Mouse (Mus musculus) gonadal fat pad, adult 2 months (tissue): ENCODE data around the gene Sbf1. TPM values are rescaled to one million over a fixed set of nuclear protein-coding genes. Genes with fewer than 3 reads are reported as not detected.

ENCODE experiments used
- DNase-seq: peaks from one replicate; pipeline ENCODE4 v3.0.0-alpha.2; 2012; ENCODE audit warnings: low read depth
- polyA plus RNA-seq: library from polyadenylated mRNA; depleted of rRNA; stranded (reverse); fragments of >200 nt; gene quantifications from 2 replicates; pipeline ENCODE4 v1.2.3, GENCODE M21; 2012; rRNA removed

Gene Sbf1
- 127 and 142 TPM in 2 replicates for polyA plus RNA-seq

DNA sequence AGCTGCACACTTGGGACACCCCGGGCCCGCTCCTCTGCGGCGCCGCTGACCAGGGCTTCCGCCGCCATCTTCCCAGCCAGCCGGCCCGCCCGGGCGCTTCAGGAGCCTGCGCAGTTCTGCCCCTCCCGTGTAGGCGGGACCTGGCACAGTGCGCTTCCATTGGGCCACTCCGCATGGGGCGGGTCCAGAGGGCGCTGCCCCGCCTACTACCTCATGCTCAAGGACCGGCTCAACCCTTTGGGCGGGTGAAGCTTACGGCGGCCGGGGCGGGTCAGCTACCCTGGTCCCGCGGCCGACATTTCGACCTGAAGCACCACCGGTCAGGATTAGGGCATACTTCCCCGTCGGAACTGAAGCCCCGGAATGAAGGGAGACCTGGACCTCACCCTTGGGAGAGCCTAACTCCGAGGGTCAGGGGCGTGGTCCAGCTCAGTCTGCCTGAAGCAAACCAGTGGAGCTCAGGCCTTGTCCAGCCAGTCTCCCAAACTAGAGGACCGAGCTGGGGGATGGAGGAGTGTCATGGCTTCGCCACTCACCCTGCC is at the start of gene Sbf1:
TSS of gene Sbf1 (minus strand) at position 122 of the 542 bp plus-strand sequence.
- DNase-seq, result peak; percentile 45

DNA sequence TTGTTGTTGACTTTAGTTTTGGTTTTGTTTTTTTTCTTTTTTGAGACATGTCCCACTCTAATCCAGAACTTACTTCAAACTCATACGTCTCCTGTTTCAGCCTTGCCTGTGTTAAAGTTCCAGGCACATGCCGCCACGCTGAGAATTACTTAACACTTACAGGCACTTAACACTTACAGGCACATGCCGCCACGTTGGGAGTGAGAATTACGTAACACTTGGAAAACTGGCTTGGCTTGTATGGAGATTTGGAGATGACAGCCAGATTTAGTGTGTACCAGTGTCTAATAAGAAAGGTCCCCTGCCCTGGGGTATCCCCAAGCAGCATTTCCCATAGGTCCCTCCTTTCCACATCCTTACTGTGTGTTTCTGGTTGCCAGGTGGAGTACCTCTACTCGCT is 47.9 kb upstream of the Sbf1 start:
- peak; percentile 92 for DNase-seq

GRCm38 (mm10) chr15:89358784-89359183 is 43.7 kb upstream of the Sbf1 start:
- DNase-seq, result no peak

DNA sequence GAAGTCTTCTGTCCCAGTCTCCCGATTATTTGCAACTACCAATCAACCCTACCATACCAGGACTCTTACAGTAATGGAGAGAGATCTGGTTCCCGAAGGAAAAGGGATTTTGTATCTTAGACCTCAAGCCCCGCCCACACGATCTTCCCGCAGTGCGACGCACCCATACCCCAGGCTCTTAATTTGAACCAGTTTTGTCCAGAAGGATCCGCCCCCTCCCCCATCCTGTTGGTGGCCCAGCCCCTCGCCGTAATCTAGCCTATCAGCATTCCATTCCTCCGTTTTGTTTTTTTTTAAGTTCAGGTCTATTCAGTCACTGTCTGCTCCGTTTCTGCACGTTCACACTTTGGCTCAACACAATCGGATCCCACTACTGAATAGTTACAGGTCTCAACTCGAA is 41.3 kb upstream of the Sbf1 start:
- peak; percentile 38 for DNase-seq

GRCm38 (mm10) chr15:89355241-89356187 is 40.4 kb upstream of the Sbf1 start, which contains the start of the genes Lmf2 and Ncaph2:
TSS of gene Lmf2 (minus strand) at chr15:89355659.
TSS of gene Ncaph2 (plus strand) at chr15:89355719.
- DNase-seq, result peak; percentile 47

DNA sequence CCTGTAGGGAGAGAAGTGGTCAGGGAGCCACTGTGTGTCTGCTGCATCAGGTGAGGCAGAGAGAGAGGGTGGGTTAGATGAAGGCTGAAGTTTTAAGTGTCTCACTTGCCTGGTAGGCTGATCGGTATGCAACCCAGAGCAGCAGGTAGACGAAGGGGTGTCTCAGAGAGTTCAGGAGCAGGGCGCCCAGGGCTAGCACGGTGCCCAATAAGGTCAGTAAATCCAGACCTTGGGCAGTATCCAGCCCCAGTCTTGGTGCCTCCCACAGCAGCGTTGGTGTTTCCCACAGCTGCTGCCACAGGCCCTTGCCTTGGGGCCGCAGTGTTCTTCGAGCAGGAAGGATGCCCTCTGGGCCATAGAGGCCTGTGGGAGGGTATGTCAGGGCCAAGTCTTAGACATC is 39.3 kb upstream of the Sbf1 start:
- DNase-seq, result no peak

DNA sequence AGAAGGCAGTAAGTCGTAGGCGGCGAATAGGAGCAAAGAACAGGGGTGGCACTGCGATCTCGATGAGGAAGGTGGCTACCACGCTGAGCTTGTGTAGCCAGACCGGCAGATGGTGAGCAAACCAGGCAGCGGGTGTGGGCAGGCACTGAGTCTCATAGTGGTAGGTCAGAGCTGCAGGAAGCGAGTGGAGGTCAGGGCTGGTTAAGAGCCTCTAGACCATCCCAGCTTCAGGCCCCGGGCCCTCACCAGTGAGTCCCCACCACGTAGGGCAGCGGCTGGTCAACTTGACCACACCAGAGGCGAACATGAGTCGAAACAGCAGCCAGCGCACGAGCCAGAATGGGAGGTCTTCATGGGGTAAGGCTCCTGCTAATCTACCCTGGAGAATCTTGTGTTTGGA is 38.7 kb upstream of the Sbf1 start:
- DNase-seq, result no peak

DNA sequence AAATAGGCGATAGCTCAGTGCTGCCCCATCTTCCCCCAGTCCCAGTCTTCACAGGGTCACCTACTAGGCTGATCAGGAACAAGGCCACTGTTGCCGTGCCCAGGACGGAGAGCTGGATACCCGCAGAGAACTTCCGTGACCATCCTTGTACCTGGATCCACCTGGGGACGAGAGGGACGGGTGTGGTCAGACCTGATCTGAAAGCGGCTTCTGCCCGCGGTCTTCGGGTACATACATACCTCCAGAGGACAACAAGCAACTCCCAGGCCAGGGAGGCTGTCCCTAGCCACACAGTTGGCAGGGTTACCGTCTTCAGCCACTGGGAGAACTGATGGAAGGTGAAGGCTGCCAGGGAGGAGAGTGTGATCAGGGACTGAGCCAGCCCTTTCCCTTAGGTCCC is 37.7 kb upstream of the Sbf1 start:
- DNase-seq, result no peak

DNA sequence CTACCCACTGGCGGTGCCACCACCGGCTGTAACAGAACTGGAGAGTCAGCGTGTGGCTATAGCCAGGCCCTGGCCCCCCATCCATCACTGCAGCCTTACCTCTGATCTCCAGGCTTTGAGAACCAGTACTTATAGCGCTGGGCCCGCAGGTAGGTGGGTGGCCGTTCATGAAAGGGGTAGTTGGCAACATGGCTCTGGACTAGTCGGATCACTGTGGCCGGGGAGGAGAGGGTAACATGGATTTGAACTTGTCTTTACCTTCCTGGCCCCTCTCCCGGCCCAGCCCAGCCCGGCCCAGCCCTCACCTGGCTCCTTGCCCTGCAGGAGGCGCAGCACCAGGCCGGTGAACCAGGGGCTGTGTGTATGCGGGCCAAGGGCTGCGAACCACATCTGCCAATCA is 36.9 kb upstream of the Sbf1 start:
- DNase-seq, result no peak

- DNase-seq, result no peak
Measured at GRCm38 (mm10) chr15:89351302-89351701, 36.2 kb upstream of the Sbf1 start.

DNA sequence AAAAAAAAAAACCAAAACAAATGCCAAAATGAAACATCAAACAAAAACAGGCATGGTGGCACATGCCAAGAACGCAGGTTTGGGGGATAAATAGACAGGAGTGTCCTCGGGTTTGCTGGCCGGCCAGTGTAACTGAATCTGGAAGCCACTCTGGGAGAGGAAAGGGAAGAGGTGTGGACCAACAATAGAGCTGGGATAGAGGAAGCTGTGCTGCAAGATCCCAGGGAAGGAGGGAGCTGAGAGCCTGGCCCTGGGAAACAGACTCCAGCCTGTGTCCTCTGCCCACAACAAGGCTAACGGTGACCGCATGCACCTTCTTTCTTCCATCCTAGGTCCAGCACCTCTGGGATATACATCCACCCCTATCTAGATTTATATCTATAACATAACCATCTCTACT is 35.3 kb upstream of the Sbf1 start:
- no peak for DNase-seq

GRCm38 (mm10) chr15:89343325-89343724 is 28.2 kb upstream of the Sbf1 start:
- DNase-seq, result no peak

DNA sequence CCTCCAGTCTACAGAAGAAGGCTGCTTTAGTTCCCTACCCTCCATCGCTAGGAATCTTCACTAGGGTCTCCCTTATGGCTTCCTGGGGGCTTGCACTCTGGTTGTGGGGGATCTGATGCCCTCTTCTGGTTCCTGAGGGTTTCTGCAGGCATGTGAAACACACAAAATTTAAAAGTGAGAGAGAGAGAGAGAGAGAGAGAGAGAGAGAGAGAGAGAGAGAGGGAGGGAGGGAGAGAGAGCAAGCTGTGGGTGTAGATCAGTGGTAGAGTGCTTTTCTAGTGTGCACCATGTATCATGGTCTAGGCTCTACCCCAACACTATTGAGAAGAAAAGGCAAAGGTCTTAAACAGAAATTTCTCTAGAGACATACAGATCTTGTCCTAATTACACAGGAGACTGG is 26.6 kb upstream of the Sbf1 start:
- no peak for DNase-seq

DNA sequence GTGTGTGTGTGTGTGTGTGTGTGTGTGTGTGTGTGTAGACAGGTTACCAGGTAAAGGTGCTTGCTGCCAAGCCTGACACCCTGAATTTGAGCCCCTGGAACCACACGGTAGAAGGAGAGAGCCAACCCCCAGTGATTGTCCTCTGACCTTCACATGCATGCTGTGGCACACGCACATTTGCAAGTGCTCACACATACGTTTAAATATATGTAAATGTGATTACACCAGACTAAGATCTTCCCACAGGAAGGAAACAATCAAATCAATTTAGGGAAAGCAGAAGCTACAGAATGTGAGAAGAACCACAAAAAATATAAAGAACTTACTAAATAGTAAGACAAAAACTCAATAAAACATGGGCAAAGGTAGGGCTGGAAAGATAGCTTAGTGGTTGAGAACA is 25.0 kb upstream of the Sbf1 start:
- DNase-seq, result no peak

DNA sequence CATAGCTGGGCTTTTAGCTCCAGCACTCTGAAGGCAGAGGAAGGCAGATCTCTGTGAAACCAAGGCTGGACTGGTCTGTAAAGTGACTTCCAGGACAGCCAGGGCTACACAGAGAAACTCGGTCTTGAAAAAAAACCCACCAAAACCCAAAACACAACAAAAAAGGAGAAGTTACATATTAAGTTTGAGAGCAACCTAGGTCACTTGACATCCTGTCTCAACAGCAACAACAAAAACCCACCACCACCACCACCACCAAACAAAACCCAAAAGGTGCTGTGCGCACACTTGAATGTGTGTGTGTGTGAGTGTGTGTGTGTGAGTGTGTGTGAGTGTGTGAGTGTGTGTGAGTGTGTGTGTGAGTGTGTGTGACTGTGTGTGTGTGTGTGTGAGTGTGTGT is 24.6 kb upstream of the Sbf1 start:
- no peak for DNase-seq

- no peak for DNase-seq
Measured at GRCm38 (mm10) chr15:89336422-89336821, 21.3 kb upstream of the Sbf1 start.

- DNase-seq, result no peak
Measured at GRCm38 (mm10) chr15:89334774-89335537, 19.8 kb upstream of the Sbf1 start.

- DNase-seq, result no peak
Measured at GRCm38 (mm10) chr15:89334271-89334670, 19.2 kb upstream of the Sbf1 start, which contains the start of gene Miox. TSS of gene Miox (plus strand) at chr15:89334398.

- no peak for DNase-seq
Measured at GRCm38 (mm10) chr15:89326441-89326840, 11.3 kb upstream of the Sbf1 start.

- DNase-seq, result no peak
Measured at GRCm38 (mm10) chr15:89323656-89324055, 8.5 kb upstream of the Sbf1 start.

GRCm38 (mm10) chr15:89322670-89323522 is 7.8 kb upstream of the Sbf1 start, which contains the start of gene Adm2:
TSS of gene Adm2 (plus strand) at chr15:89322720.
- DNase-seq, result no peak
